8 mouse cellular contexts compared by ENCODE assay signal in genomic region chr9:65598765-65599249, GRCm38 (mm10). TPM values are rescaled to one million over a fixed set of nuclear protein-coding genes. Genes with fewer than 3 reads are reported as not detected.
DNase-seq lines count a peak whose midpoint lies in the region; ATAC-seq and TF ChIP-seq lines count a peak whose summit lies in the region.

No protein-coding gene starts in this region.

- peak; percentile 46 to 49 for DNase-seq in cerebellum, adult 18-20 months
- DNase-seq in cerebellum, adult 11 months, result no peak
- peak; percentile 50 for DNase-seq in thymus, adult 2 months
- no peak for DNase-seq in thymus, adult 18-20 months
- peak; percentile 48 to 50 for DNase-seq in heart, adult 2 months
- peak; percentile 75 for DNase-seq in lung, postnatal 0 days (ENCODE audit: low spot score)
- DNase-seq in thymus, postnatal 0 days (ENCODE audit: low spot score), result peak; percentile 60

- 54% methylated on average over 7 of the region's 11 CpGs for WGBS in thymus, adult 2 months
- 36% methylated on average over 9 of the region's 11 CpGs for WGBS in heart, adult 2 months
- WGBS in kidney, embryonic 14.5 days, result 64% methylated on average over 7 of the region's 11 CpGs
- WGBS in lung, postnatal 0 days, result 42% methylated on average over 7 of the region's 11 CpGs

- H3K36me3 ChIP-seq in thymus, adult 2 months (ENCODE audit: control insufficient read depth, insufficient read depth, low read length), result peaks cover 8% of the 10 kb centered on the region; the same call in 1 of the 2 replicates
- H3K36me3 ChIP-seq in heart, adult 2 months (ENCODE audit: control insufficient read depth, insufficient read depth, low read length), result no peaks in the 10 kb centered on the region
- H3K36me3 ChIP-seq in kidney, embryonic 14.5 days (ENCODE audit: control insufficient read depth, insufficient read depth, low read length), result peaks cover 15% of the 10 kb centered on the region; the same call in 1 of the 2 replicates
- no peaks in the 10 kb centered on the region for H3K36me3 ChIP-seq in lung, postnatal 0 days (ENCODE audit: insufficient read depth, low read length)

- H3K9ac ChIP-seq in heart, adult 2 months (ENCODE audit: low read depth, low read length), result no peak overlapping the region
- H3K9ac ChIP-seq in kidney, embryonic 14.5 days (ENCODE audit: low read depth, low read length), result no peak overlapping the region
- H3K9ac ChIP-seq in lung, postnatal 0 days (replicated peaks; ENCODE audit: low read depth), result no peak overlapping the region

- H3K4me2 ChIP-seq in kidney, embryonic 14.5 days (replicated peaks; ENCODE audit: low read depth, low read length), result no peak overlapping the region
- peak overlapping the region; percentile 36; the same call in 1 of the 2 replicates for H3K4me2 ChIP-seq in lung, postnatal 0 days (replicated peaks; ENCODE audit: low read depth, low read length)

- intact Hi-C loops in heart, adult 2 months (cut with DNase I), result no loop called here

- H3K4me3 ChIP-seq in thymus, adult 2 months (ENCODE audit: control insufficient read depth, insufficient read depth, low read length), result no peak overlapping the region
- H3K4me3 ChIP-seq in heart, adult 2 months, result peak overlapping the region; percentile 15; the same call in 1 of the 2 replicates
- no peak overlapping the region for H3K4me3 ChIP-seq in kidney, embryonic 14.5 days (ENCODE audit: low read length)
- peak overlapping the region; percentile 14; the same call in 1 of the 2 replicates for H3K4me3 ChIP-seq in lung, postnatal 0 days (ENCODE audit: low read depth, low read length)

- TF ChIP-seq POLR2A in thymus, adult 2 months (IDR thresholded peaks at IDR 0.05; ENCODE audit: control insufficient read depth, extremely low read depth, insufficient read depth, low read length, poor library complexity), result no peak
- TF ChIP-seq POLR2A in heart, adult 2 months (IDR thresholded peaks at IDR 0.05; ENCODE audit: insufficient read depth, low read depth, low read length), result no peak

- no peak for TF ChIP-seq CTCF in thymus, adult 2 months (IDR thresholded peaks at IDR 0.05; ENCODE audit: borderline replicate concordance, control insufficient read depth, extremely low read depth, insufficient read depth, low read length, poor library complexity)
- peak; percentile 84 for TF ChIP-seq CTCF in heart, adult 2 months (IDR thresholded peaks at IDR 0.05)
- TF ChIP-seq CTCF in lung, postnatal 0 days (IDR thresholded peaks at IDR 0.05), result peak; percentile 66

- no peak for TF ChIP-seq EP300 in heart, adult 2 months (IDR thresholded peaks at IDR 0.05; ENCODE audit: insufficient read depth, low read depth, low read length)
- TF ChIP-seq EP300 in lung, postnatal 0 days (IDR thresholded peaks at IDR 0.05), result no peak

- ATAC-seq in kidney, embryonic 14.5 days (ENCODE audit: low FRiP score, low TSS enrichment), result 0 out of 2 replicates have a peak, but pooled peaks have one; percentile 33
- ATAC-seq in lung, postnatal 0 days, result 0 out of 2 replicates have a peak, but pooled peaks have one; percentile 38

- no peaks in the 10 kb centered on the region for H3K27me3 ChIP-seq in thymus, adult 2 months (ENCODE audit: control insufficient read depth, insufficient read depth, low read length)
- H3K27me3 ChIP-seq in heart, adult 2 months (ENCODE audit: control insufficient read depth, insufficient read depth, low read length), result no peaks in the 10 kb centered on the region
- no peaks in the 10 kb centered on the region for H3K27me3 ChIP-seq in kidney, embryonic 14.5 days (ENCODE audit: control insufficient read depth, insufficient read depth, low read length)
- no peaks in the 10 kb centered on the region for H3K27me3 ChIP-seq in lung, postnatal 0 days (replicated peaks; ENCODE audit: insufficient read depth, low read length)

- H3K9me3 ChIP-seq in kidney, embryonic 14.5 days (ENCODE audit: control insufficient read depth, low read length), result no peaks in the 10 kb centered on the region
- no peaks in the 10 kb centered on the region for H3K9me3 ChIP-seq in lung, postnatal 0 days (ENCODE audit: low read length)

- H3K79me2 ChIP-seq in heart, adult 2 months (replicated peaks; ENCODE audit: control insufficient read depth, insufficient read depth, low read length), result no peaks in the 10 kb centered on the region

- H3K4me1 ChIP-seq in thymus, adult 2 months (replicated peaks; ENCODE audit: control insufficient read depth, insufficient read depth, low read length), result no peaks in the 10 kb centered on the region
- no peaks in the 10 kb centered on the region for H3K4me1 ChIP-seq in heart, adult 2 months (ENCODE audit: control insufficient read depth, insufficient read depth, low read length)
- no peaks in the 10 kb centered on the region for H3K4me1 ChIP-seq in kidney, embryonic 14.5 days (ENCODE audit: control insufficient read depth, insufficient read depth, low read length)
- H3K4me1 ChIP-seq in lung, postnatal 0 days (ENCODE audit: insufficient read depth, low read depth, low read length), result no peaks in the 10 kb centered on the region

- H3K27ac ChIP-seq in thymus, adult 2 months (ENCODE audit: control insufficient read depth, insufficient read depth, low read length), result no peak overlapping the region
- H3K27ac ChIP-seq in heart, adult 2 months, result peak overlapping the region; percentile 20
- H3K27ac ChIP-seq in kidney, embryonic 14.5 days (ENCODE audit: low read depth, low read length), result no peak overlapping the region
- no peak overlapping the region for H3K27ac ChIP-seq in lung, postnatal 0 days (ENCODE audit: low read length)

RNA-seq across cellular contexts. Expression of gene Pif1, which starts 11.8 kb away (rescaled TPM):
- polyA plus RNA-seq in thymus, adult 2 months (2012; rRNA removed), result 37.5 and 55.4 TPM in 2 replicates
- total RNA-seq in heart, adult 2 months (2021), result not detected
- 0.18 and 0.23 TPM in 2 replicates for polyA plus RNA-seq in heart, adult 2 months (2012; rRNA removed)
- polyA plus RNA-seq in kidney, embryonic 14.5 days (2014; fragmentation: Nextera tagmentation; extraction: Ambion mirVana), result 9.7 and 12.5 TPM in 2 replicates
- 0.56 and 0.87 TPM in 2 replicates for polyA plus RNA-seq in lung, postnatal 0 days (2015; fragmentation: Nextera tagmentation; extraction: Ambion mirVana)
- 14.4 and 17.4 TPM in 2 replicates for polyA plus RNA-seq in thymus, postnatal 0 days (2015; fragmentation: Nextera tagmentation; extraction: Ambion mirVana)

RNA-seq across cellular contexts. Expression of gene Plekho2, which starts 19.0 kb away (rescaled TPM):
- 37.9 and 38.8 TPM in 2 replicates for polyA plus RNA-seq in thymus, adult 2 months (2012; rRNA removed)
- total RNA-seq in heart, adult 2 months (2021), result 10 to 100 TPM in 1 of 2 experiments, 1 to 10 TPM in 1; 9.9 to 11.1 TPM
- polyA plus RNA-seq in heart, adult 2 months (2012; rRNA removed), result 16.5 and 18.8 TPM in 2 replicates
- 10.8 and 14.1 TPM in 2 replicates for polyA plus RNA-seq in kidney, embryonic 14.5 days (2014; fragmentation: Nextera tagmentation; extraction: Ambion mirVana)
- 20.3 and 21.1 TPM in 2 replicates for polyA plus RNA-seq in lung, postnatal 0 days (2015; fragmentation: Nextera tagmentation; extraction: Ambion mirVana)
- polyA plus RNA-seq in thymus, postnatal 0 days (2015; fragmentation: Nextera tagmentation; extraction: Ambion mirVana), result 12.2 and 14.9 TPM in 2 replicates

RNA-seq across cellular contexts. Expression of gene Rbpms2, which starts 30.6 kb away (rescaled TPM):
- 10.5 and 11.5 TPM in 2 replicates for polyA plus RNA-seq in thymus, adult 2 months (2012; rRNA removed)
- total RNA-seq in heart, adult 2 months (2021), result 10 to 100 TPM; 29.4 to 32.5 TPM
- polyA plus RNA-seq in heart, adult 2 months (2012; rRNA removed), result 102 and 105 TPM in 2 replicates
- 22.4 and 29.1 TPM in 2 replicates for polyA plus RNA-seq in kidney, embryonic 14.5 days (2014; fragmentation: Nextera tagmentation; extraction: Ambion mirVana)
- 6.1 and 6.5 TPM in 2 replicates for polyA plus RNA-seq in lung, postnatal 0 days (2015; fragmentation: Nextera tagmentation; extraction: Ambion mirVana)
- 1.8 and 2.0 TPM in 2 replicates for polyA plus RNA-seq in thymus, postnatal 0 days (2015; fragmentation: Nextera tagmentation; extraction: Ambion mirVana)

Comparison
In these comparisons a context has a peak if more than half of its experiments do, and no peak if none do; other contexts are left out.
1. DNase-seq: peak in cerebellum, adult 18-20 months (2 of 2), thymus, adult 2 months (single experiment), heart, adult 2 months (2 of 2), lung, postnatal 0 days (single experiment) and thymus, postnatal 0 days (single experiment); none in cerebellum, adult 11 months (single experiment) and thymus, adult 18-20 months (0 of 2).
2. H3K4me3 ChIP-seq: peak in heart, adult 2 months (single experiment) and lung, postnatal 0 days (single experiment); none in thymus, adult 2 months (single experiment) and kidney, embryonic 14.5 days (single experiment).